Mouse (Mus musculus) heart, postnatal 36 days (tissue): Measurements from ENCODE around the gene Gm20458. TPM values are rescaled to one million over a fixed set of nuclear protein-coding genes. Genes with fewer than 3 reads are reported as not detected.
A peak's percentile ranks its signal among the peaks of the same experiment; 100 is the strongest.

Source experiments
- DNase-seq, 2 experiments: peaks; one replicate each; pipeline ENCODE4 v3.0.0; 2021 to 2022
- intact Hi-C: fragments of 180-260 bp; cut with DNase I; formaldehyde crosslinking; loops from one replicate; pipeline ENCODE4 v1.15.1; 2025
- total RNA-seq, 2 experiments: library from RNA; stranded (reverse); gene quantifications; 2 replicates each; pipeline ENCODE4 v1.2.3; 2021

Gm20458 gene
- total RNA-seq, 2 experiments from 2014 or later: 7.6 to 7.7 TPM

- intact Hi-C loops: no loop called here
- no peak for DNase-seq
These were observed 27.4 kb upstream of the Gm20458 start for GRCm38 (mm10) chr2:164433278-164433895.

GRCm38 (mm10) chr2:164434681-164435080 lies 26.1 kb upstream of the Gm20458 start:
- DNase-seq: no peak
- intact Hi-C loops: no loop called here

GRCm38 (mm10) chr2:164435216-164436090 lies 25.3 kb upstream of the Gm20458 start:
- intact Hi-C loops: no loop called here
- no peak for DNase-seq

GRCm38 (mm10) chr2:164436215-164436913 lies 24.4 kb upstream of the Gm20458 start:
- DNase-seq: no peak
- intact Hi-C loops: no loop called here

- no peak for DNase-seq
- intact Hi-C loops: no loop called here
These were observed 23.8 kb upstream of the Gm20458 start for GRCm38 (mm10) chr2:164436961-164437360.

- intact Hi-C loops: no loop called here
- DNase-seq: no peak
These were observed 23.1 kb upstream of the Gm20458 start for GRCm38 (mm10) chr2:164437710-164438109.

GRCm38 (mm10) chr2:164438257-164438656 lies 22.5 kb upstream of the Gm20458 start:
- intact Hi-C loops: no loop called here
- DNase-seq: no peak

- DNase-seq: no peak
- intact Hi-C loops: no loop called here
These were observed 21.8 kb upstream of the Gm20458 start for GRCm38 (mm10) chr2:164439001-164439421.

GRCm38 (mm10) chr2:164440314-164440713 lies 20.5 kb upstream of the Gm20458 start:
- intact Hi-C loops: no loop called here
- DNase-seq: no peak

- intact Hi-C loops: no loop called here
- DNase-seq: no peak
These were observed 19.6 kb upstream of the Gm20458 start for GRCm38 (mm10) chr2:164441155-164441554.

- intact Hi-C loops: no loop called here
- DNase-seq: no peak
These were observed 19.0 kb upstream of the Gm20458 start for GRCm38 (mm10) chr2:164441731-164442130.

GRCm38 (mm10) chr2:164442315-164443050 lies 18.3 kb upstream of the Gm20458 start:
- intact Hi-C loops: no loop called here
- DNase-seq: peak; percentile 56 to 66

- intact Hi-C loops: no loop called here
- DNase-seq: peak; percentile 85 to 88
These were observed 17.7 kb upstream of the Gm20458 start for GRCm38 (mm10) chr2:164443051-164443437.

- DNase-seq: peak in 1 of 2 experiments; percentile 49
- intact Hi-C loops: no loop called here
These were observed 17.2 kb upstream of the Gm20458 start, which contains the start of gene Sdc4 for GRCm38 (mm10) chr2:164443460-164444000. Gene Sdc4 (minus strand): TSS chr2:164443887.

GRCm38 (mm10) chr2:164444701-164445100 lies 16.1 kb upstream of the Gm20458 start:
- DNase-seq: no peak
- intact Hi-C loops: no loop called here

GRCm38 (mm10) chr2:164445399-164446085 lies 15.2 kb upstream of the Gm20458 start:
- intact Hi-C loops: no loop called here
- no peak for DNase-seq

- no peak for DNase-seq
- intact Hi-C loops: no loop called here
These were observed 14.7 kb upstream of the Gm20458 start for GRCm38 (mm10) chr2:164446086-164446469.

- DNase-seq: no peak
- intact Hi-C loops: no loop called here
These were observed 12.6 kb upstream of the Gm20458 start for GRCm38 (mm10) chr2:164448140-164448539.

GRCm38 (mm10) chr2:164448921-164449320 lies 11.8 kb upstream of the Gm20458 start:
- intact Hi-C loops: no loop called here
- no peak for DNase-seq
